Mouse (Mus musculus): ENCODE measurements at regions not wholly inside any gene's neighbourhood (a gene's known extent, or its start where the extent isn't known, plus 50 kb on each side); places are given as distances from the start of the nearest gene placed in this dataset.
A peak's percentile ranks its signal among the peaks of the same experiment; 100 is the strongest.

DNA sequence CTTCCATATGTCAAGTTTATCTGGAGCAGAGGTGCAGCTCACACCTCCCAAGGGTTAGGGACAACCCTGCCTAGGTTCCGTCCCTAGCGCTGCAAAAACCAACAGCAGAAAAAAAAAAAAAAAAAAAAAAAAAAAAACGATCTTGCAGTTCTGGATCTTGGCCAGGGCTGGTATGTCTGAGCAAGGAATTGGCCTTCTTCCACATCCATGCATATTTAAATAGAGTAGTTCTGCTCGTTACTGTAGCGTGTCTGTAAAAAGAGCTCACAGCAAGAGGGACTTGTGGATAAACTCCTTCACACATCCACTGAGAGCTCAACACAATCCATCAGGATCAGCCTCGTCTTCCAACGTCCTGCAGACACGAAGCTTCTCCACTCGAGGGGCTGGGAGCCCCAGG is 639.4 kb upstream of the Adam5 start:
- DNase-seq = no peak

DNA sequence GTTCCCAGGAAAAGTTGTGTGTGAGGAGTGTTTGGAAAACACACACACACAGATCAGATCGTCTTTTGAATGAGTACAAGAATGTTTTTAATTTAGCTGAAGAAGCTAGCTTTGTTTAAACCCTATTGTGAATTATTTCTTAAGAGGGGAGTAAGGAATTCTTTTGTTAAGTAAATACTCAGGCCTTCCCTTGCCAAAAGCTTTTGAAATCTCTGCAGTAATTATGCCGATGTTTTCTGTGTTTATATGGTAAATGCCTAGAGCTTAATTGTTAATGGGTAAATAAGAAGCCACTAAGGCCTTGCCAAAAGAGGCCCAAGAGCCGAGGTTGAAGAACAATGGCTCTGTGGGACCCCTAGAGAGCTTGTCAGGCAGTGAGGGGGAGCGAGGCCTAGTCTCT is 638.3 kb upstream of the Adam5 start:
- no peak for DNase-seq

DNA sequence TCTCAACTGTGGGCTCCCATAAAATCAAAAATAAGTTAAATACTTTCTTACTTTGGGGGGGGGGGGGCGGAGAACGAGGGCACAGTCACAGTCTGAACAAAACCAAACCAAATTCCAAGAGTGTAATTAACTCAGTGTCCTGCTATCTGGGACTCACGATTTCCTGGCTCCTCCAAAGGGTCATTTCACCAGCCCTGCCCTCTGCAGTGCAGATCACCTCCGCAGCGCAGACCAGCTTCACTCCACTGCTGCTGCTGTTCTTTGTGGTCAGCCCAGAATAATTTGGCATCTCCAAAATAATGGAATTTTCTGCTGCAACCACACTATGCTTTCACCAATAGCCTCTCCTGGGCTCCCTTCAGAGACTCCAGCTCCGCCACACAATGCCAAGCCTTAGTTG is 631.5 kb upstream of the Adam5 start:
- no peak for DNase-seq

GRCm38 (mm10) chr8:25454972-25455371 is 630.8 kb upstream of the Adam5 start:
- DNase-seq = no peak

DNA sequence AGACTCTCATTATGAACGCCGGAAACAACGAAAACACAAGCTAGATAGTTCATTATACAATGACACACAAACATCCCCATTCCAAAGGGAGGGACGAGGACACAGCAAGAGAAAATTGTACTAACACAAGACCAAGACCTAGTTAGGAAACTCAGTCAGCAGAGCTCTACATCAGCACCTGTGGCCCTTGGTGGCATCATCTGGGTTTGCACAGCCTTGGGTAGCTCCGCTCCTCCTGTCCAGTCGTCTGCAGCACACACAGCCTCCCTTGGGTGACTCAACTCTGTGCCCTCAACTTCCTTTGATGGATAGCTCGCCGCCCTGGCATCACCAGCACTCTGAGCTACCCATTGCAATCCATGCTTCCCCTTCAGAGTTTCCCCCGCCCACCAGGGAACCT is 629.7 kb upstream of the Adam5 start:
- no peak for DNase-seq

- no peak for DNase-seq
Observed at GRCm38 (mm10) chr8:25450544-25450943, 626.4 kb upstream of the Adam5 start.

- DNase-seq = no peak
Observed at GRCm38 (mm10) chr8:25449590-25449989, 625.4 kb upstream of the Adam5 start.

DNA sequence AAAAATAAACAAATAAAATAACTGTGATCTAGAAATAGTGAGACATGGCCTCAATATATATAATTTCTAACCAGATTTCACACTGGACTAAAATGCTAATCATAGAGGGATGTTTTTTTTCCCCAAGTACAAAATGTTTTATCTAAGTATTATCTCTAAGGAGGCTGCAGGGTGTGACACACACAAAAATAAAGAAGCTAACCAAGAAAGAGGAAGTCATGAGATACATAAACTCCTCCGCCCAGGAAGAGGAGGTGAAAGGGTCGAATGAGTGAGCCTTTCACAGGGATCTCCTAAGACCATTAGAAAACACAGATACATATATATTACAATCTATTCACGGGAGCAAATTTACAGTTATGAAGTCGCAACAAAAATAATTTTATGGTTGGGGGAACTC is 623.7 kb upstream of the Adam5 start:
- peak in 1 of 2 experiments; percentile 32 for DNase-seq

DNA sequence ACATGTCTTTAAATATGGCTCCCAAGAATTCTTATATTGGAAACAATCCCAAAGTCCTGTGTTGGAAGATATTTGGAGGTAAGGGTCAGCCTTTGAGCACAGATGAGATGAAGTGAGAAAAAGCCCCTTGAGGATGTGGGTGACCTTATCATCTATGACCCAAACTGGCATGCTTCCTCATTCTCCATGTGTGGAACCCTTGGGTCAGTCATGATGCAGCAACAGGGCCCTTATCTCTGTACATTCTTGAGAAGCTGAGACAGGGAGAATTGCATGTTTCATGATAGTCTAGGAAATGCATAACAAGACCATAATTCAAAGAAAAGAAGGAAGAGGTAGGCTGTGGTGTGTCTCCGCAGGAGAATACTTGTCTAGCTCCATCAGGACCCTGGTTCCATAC is 621.8 kb upstream of the Adam5 start:
- DNase-seq = no peak

- DNase-seq = peak in 1 of 2 experiments; percentile 47
Observed at GRCm38 (mm10) chr8:25445054-25445453, 620.9 kb upstream of the Adam5 start.

- DNase-seq = no peak
Observed at GRCm38 (mm10) chr8:25443552-25443951, 619.4 kb upstream of the Adam5 start.

GRCm38 (mm10) chr8:25441057-25441441 is 616.9 kb upstream of the Adam5 start:
- no peak for DNase-seq

GRCm38 (mm10) chr8:25440391-25441056 is 616.4 kb upstream of the Adam5 start:
- DNase-seq = peak; percentile 44 to 58

GRCm38 (mm10) chr8:25439971-25440370 is 615.8 kb upstream of the Adam5 start:
- peak; percentile 35 to 67 for DNase-seq

DNA sequence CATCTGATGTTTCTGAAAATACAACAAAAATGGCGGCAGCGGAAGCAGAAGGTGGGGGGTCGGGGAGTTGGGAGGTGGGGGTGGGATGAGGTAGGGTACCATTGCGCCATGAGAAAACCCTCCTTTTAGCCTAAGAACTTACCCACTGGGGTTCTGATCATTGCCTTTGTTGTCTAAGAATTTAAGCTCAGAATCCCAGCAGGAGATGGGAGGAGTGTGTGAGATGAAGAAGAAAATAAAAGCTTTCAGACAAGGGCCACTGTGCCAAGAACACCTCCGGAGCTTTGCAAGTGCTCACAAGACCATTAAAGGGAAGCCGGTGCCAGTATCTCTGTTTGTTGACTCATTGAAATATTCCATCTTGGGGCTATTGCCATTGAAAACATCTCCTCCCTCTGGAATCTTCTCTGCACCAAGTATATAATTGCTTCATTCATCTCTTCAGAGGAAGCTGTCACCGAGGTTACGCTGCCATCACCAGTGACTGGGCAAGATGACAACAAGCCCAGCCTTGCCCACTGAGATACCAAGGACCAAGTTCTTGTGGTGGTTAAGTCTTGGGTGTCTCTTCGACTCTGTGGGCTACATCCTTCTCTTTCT is 614.0 kb upstream of the Adam5 start:
- no peak for DNase-seq

DNA sequence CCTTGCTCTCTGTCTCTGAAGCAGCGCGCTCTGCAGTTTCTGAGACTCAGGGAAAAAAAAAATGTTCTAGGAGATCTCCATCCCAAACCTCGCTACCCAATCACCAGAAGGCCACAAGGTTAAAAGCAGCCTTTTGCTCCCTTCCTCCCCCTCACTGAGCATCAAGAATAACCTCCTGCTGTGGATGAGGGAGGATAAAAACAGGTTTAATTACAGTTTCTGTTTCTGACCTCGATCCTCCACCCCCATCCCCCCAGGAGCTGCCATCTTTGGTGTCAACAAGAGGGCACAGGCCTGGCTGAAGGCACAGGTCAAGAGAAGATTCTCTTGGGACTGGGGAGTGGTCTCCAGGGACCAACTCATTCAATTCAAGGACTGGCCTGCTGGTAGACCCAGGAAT is 613.0 kb upstream of the Adam5 start:
- no peak for DNase-seq

DNA sequence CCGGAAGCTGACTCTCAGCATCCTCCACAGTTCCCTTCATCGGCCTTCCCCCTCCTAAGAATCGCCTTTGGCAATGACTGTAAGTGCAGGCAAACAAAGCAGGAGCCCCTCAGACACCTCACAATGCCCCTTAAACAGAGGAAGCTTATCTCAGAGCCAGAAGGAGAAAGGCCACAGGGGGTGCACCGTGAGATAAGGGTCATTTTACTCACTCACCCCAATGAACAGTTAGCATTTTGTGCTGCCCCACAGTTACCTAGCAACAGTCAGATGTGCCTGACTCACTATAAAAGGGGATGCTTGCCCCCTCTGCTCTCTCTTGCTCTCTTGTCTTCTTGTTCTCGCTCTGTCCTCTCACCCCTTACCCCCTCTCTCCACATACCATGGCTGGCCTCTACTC is 606.4 kb upstream of the Adam5 start:
- no peak for DNase-seq

DNA sequence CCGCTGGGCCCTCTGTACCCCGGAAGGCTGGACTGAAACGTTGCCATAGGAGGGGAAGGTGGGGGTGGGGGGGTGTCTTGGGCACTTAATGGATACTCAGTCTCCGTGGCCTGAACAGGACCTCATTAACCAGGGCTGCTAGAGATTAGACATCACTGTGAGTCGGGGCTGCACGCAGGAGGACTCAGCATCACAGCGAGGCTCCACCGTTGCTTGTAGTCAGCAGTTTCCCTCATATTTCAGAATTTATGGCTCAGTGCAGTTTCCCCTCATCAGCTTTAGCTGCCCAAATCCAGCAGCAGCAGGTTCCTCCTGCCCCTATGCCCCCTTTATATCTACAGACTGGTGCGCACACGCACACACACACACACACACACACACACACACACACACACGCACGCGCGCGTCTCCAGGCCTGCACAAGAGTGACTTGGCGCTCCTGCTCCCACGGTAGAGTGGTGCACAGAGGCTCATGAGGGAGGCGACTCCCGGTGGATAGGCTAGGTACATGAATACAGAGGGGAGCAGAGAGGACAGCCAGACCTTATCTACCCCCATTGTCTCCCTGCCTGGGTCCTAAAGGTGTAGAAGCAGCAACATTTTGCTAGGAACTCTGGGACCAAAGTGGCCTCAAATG is 605.8 kb upstream of the Adam5 start:
- DNase-seq = no peak

GRCm38 (mm10) chr8:25428761-25429160 is 604.6 kb upstream of the Adam5 start:
- no peak for DNase-seq

- DNase-seq = no peak
Observed at GRCm38 (mm10) chr8:25426207-25426606, 602.0 kb upstream of the Adam5 start.

GRCm38 (mm10) chr8:25421478-25421877 is 597.3 kb upstream of the Adam5 start:
- DNase-seq = no peak

DNA sequence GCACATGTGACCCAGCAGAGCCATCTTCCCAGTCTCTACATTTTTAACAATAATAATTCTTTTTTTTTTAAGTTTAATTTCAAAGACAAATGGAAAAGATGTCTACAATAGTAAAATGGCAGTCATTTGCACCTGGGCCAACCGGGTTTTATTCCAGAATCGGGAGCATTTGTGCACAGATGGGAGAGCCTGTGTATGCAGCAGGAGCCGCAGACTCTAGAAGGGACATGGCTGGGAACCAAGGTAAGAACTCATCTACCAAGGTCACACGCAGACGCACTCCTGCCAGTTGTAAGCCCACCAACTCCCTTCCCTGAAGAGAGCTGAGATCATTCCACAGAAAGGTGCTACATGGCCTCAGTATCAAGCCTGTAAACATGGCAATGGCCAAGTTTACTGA is 586.4 kb upstream of the Adam5 start:
- no peak for DNase-seq

- no peak for DNase-seq
Observed at GRCm38 (mm10) chr8:25407862-25408261, 583.7 kb upstream of the Adam5 start.

DNA sequence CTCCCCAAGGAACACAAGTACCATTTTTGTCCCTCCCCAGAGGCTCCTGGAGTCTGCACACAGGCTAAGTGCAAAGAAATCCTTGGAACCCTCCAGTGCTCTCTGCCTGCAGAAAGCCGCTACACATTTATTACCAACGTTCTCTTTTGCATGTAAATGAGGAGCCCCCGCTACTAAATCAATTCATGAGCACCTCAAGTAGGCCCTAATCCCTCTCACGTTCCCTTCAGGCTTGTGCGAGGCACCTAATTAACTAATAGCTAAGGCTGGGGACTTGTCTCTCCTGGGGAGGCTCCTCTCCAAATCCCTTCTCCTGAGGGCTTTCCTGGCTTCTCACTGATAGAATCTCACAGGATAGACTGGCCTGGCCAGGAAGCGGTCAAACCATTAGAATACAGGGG is 568.6 kb upstream of the Adam5 start:
- no peak for DNase-seq

Data from heart, adult 18-20 months (tissue).